In genomic region chr7:28733211-28733610, GRCm38 (mm10) we compare ENCODE assay signal across 9 mouse cellular contexts. TPM values are rescaled to one million over a fixed set of nuclear protein-coding genes. Genes with fewer than 3 reads are reported as not detected.
DNase-seq lines count a peak whose midpoint lies in the region; ATAC-seq and TF ChIP-seq lines count a peak whose summit lies in the region.
"Had no signal": no experiment of that assay in that cellular context is flagged by ENCODE, and none has a peak within 500 bp of the region (broad histone marks: within the 10 kb centered on the region; RNA-seq: fewer than 3 reads in every experiment).

No protein-coding gene starts in this region.

- TF ChIP-seq CTCF in kidney, adult 2 months (conservative IDR thresholded peaks at IDR 0.05; ENCODE audit: insufficient read depth, insufficient read length, low read depth, low read length): no peak

- peak overlapping the region; percentile 33 for H3K4me3 ChIP-seq in kidney, adult 2 months (ENCODE audit: insufficient read depth, low read depth, low read length)
- H3K4me3 ChIP-seq in embryonic facial prominence, embryonic 11.5 days (ENCODE audit: low read depth, low read length): peak overlapping the region; percentile 36
- peak overlapping the region; percentile 37; the same call in 1 of the 2 replicates for H3K4me3 ChIP-seq in intestine, embryonic 14.5 days (ENCODE audit: low read depth, low read length)
- peak overlapping the region; percentile 39 for H3K4me3 ChIP-seq in midbrain, embryonic 14.5 days (replicated peaks; ENCODE audit: low read depth, low read length)

- no peaks in the 10 kb centered on the region for H3K36me3 ChIP-seq in kidney, adult 2 months (ENCODE audit: control insufficient read depth, insufficient read depth, low read length)
- H3K36me3 ChIP-seq in embryonic facial prominence, embryonic 11.5 days (replicated peaks; ENCODE audit: control insufficient read depth, insufficient read depth, low read depth, low read length): no peaks in the 10 kb centered on the region; the same call in none of the 2 replicates
- peaks cover 5% of the 10 kb centered on the region; the same call in 1 of the 2 replicates for H3K36me3 ChIP-seq in intestine, embryonic 14.5 days (ENCODE audit: control insufficient read depth, insufficient read depth, low read length)
- 0 out of 2 replicates have a peak, but pooled peaks cover 5% of the 10 kb centered on the region for H3K36me3 ChIP-seq in midbrain, embryonic 14.5 days (ENCODE audit: control insufficient read depth, insufficient read depth, low read length)

- H3K9ac ChIP-seq in embryonic facial prominence, embryonic 11.5 days (replicated peaks; ENCODE audit: low read length): peak overlapping the region; percentile 44; the same call in 1 of the 2 replicates
- no peak overlapping the region for H3K9ac ChIP-seq in intestine, embryonic 14.5 days (ENCODE audit: low read length)
- no peak overlapping the region for H3K9ac ChIP-seq in midbrain, embryonic 14.5 days (replicated peaks; ENCODE audit: low read length)

- peaks cover 3% of the 10 kb centered on the region; the same call in 1 of the 2 replicates for H3K4me1 ChIP-seq in kidney, adult 2 months (ENCODE audit: control insufficient read depth, insufficient read depth, low read length)
- H3K4me1 ChIP-seq in embryonic facial prominence, embryonic 11.5 days (ENCODE audit: control insufficient read depth, insufficient read depth, low read length): no peaks in the 10 kb centered on the region; the same call in 1 of the 2 replicates
- H3K4me1 ChIP-seq in intestine, embryonic 14.5 days (replicated peaks; ENCODE audit: control insufficient read depth, insufficient read depth, low read length): no peaks in the 10 kb centered on the region
- H3K4me1 ChIP-seq in midbrain, embryonic 14.5 days (ENCODE audit: control insufficient read depth, insufficient read depth, low read length): peaks cover 6% of the 10 kb centered on the region; the same call in 1 of the 2 replicates

- ATAC-seq in embryonic facial prominence, embryonic 11.5 days (replicated peaks; ENCODE audit: insufficient number of reproducible peaks, low FRiP score, low TSS enrichment, low read depth): 0 out of 2 replicates have a peak, but pooled peaks have one; percentile 2
- ATAC-seq in intestine, embryonic 14.5 days (replicated peaks; ENCODE audit: low FRiP score, low TSS enrichment, low read depth): 0 out of 2 replicates have a peak, but pooled peaks have one; percentile 14
- no peak for ATAC-seq in midbrain, embryonic 14.5 days (ENCODE audit: low FRiP score, low TSS enrichment)

- no peaks in the 10 kb centered on the region for H3K27me3 ChIP-seq in kidney, adult 2 months (replicated peaks; ENCODE audit: control insufficient read depth, insufficient read depth, low read length)
- no peaks in the 10 kb centered on the region for H3K27me3 ChIP-seq in embryonic facial prominence, embryonic 11.5 days (ENCODE audit: control insufficient read depth, insufficient read depth, low read length)
- no peaks in the 10 kb centered on the region for H3K27me3 ChIP-seq in intestine, embryonic 14.5 days (replicated peaks; ENCODE audit: control insufficient read depth, insufficient read depth, low read length)
- 0 out of 2 replicates have a peak, but pooled peaks cover 6% of the 10 kb centered on the region for H3K27me3 ChIP-seq in midbrain, embryonic 14.5 days (ENCODE audit: control insufficient read depth, insufficient read depth, low read length)

- WGBS in kidney, adult 2 months: 17% methylated on average over 11 of the region's 11 CpGs
- WGBS in embryonic facial prominence, embryonic 11.5 days: 8% methylated on average over 11 of the region's 11 CpGs
- 13% methylated on average over 11 of the region's 11 CpGs for WGBS in intestine, embryonic 14.5 days
- WGBS in midbrain, embryonic 14.5 days: 5% methylated on average over 11 of the region's 11 CpGs

- peak overlapping the region; percentile 88 for H3K4me2 ChIP-seq in embryonic facial prominence, embryonic 11.5 days (ENCODE audit: low read depth, low read length)
- peak overlapping the region; percentile 70 for H3K4me2 ChIP-seq in intestine, embryonic 14.5 days (ENCODE audit: low read length)
- H3K4me2 ChIP-seq in midbrain, embryonic 14.5 days (ENCODE audit: low read length): peak overlapping the region; percentile 62

- H3K27ac ChIP-seq in kidney, adult 2 months (ENCODE audit: insufficient read depth, low read depth, low read length): no peak overlapping the region
- no peak overlapping the region for H3K27ac ChIP-seq in embryonic facial prominence, embryonic 11.5 days (replicated peaks; ENCODE audit: low read depth, low read length)
- no peak overlapping the region for H3K27ac ChIP-seq in intestine, embryonic 14.5 days (ENCODE audit: low read depth)
- H3K27ac ChIP-seq in midbrain, embryonic 14.5 days (replicated peaks; ENCODE audit: low read depth, low read length): no peak overlapping the region

- DNase-seq in kidney, adult 2 months: no peak
- DNase-seq in kidney, postnatal 10 days: no peak
- no peak for DNase-seq in embryonic facial prominence, embryonic 11.5 days (ENCODE audit: low spot score)
- no peak for DNase-seq in intestine, embryonic 14.5 days (ENCODE audit: low spot score)
- no peak for DNase-seq in midbrain, embryonic 14.5 days
- DNase-seq in cerebellum, adult 18-20 months: no peak
- DNase-seq in layer of hippocampus, adult 8-10 months (ENCODE audit: low spot score in 2 of 2): no peak
- no peak for DNase-seq in spleen, postnatal 10 days (ENCODE audit: low spot score in 2 of 2)

- no peaks in the 10 kb centered on the region for H3K9me3 ChIP-seq in embryonic facial prominence, embryonic 11.5 days (replicated peaks; ENCODE audit: control insufficient read depth, low read length)
- 0 out of 2 replicates have a peak, but pooled peaks cover under 1% of the 10 kb centered on the region for H3K9me3 ChIP-seq in intestine, embryonic 14.5 days (ENCODE audit: control insufficient read depth, low read length)
- H3K9me3 ChIP-seq in midbrain, embryonic 14.5 days (ENCODE audit: control insufficient read depth, low read length): 0 out of 2 replicates have a peak, but pooled peaks cover 3% of the 10 kb centered on the region

- TF ChIP-seq POLR2A in kidney, adult 2 months (IDR thresholded peaks at IDR 0.05; ENCODE audit: low read depth, low read length): no peak

RNA-seq across cellular contexts. Expression of gene Mrps12, which starts 8.4 kb away (rescaled TPM):
- 79.8 and 96.7 TPM in 2 replicates for polyA plus RNA-seq in kidney, adult 2 months (2012; rRNA removed)
- polyA plus RNA-seq in embryonic facial prominence, embryonic 11.5 days (2014; fragmentation: Nextera tagmentation; extraction: Ambion mirVana): 145 and 151 TPM in 2 replicates
- polyA plus RNA-seq in intestine, embryonic 14.5 days (2014; fragmentation: Nextera tagmentation; extraction: Ambion mirVana): 152 and 157 TPM in 2 replicates
- polyA plus RNA-seq in midbrain, embryonic 14.5 days (2014; fragmentation: Nextera tagmentation; extraction: Ambion mirVana): 108 and 128 TPM in 2 replicates
- 10 to 100 TPM; 51.7 to 65.6 (median 53.9) TPM for total RNA-seq in layer of hippocampus, adult 8-10 months (2022)

RNA-seq across cellular contexts. Expression of gene Sars2, which starts 8.6 kb away (rescaled TPM):
- polyA plus RNA-seq in kidney, adult 2 months (2012; rRNA removed): 19.4 and 22.9 TPM in 2 replicates
- 28.2 and 29.9 TPM in 2 replicates for polyA plus RNA-seq in embryonic facial prominence, embryonic 11.5 days (2014; fragmentation: Nextera tagmentation; extraction: Ambion mirVana)
- 27.1 and 30.2 TPM in 2 replicates for polyA plus RNA-seq in intestine, embryonic 14.5 days (2014; fragmentation: Nextera tagmentation; extraction: Ambion mirVana)
- 16.8 TPM in 2 replicates for polyA plus RNA-seq in midbrain, embryonic 14.5 days (2014; fragmentation: Nextera tagmentation; extraction: Ambion mirVana)
- 10 to 100 TPM; 11.2 to 13.9 (median 12.0) TPM for total RNA-seq in layer of hippocampus, adult 8-10 months (2022)

RNA-seq across cellular contexts. Expression of gene Fbxo17, which starts 16.6 kb away (rescaled TPM):
- 1.1 and 1.3 TPM in 2 replicates for polyA plus RNA-seq in kidney, adult 2 months (2012; rRNA removed)
- 11.6 and 13.0 TPM in 2 replicates for polyA plus RNA-seq in embryonic facial prominence, embryonic 11.5 days (2014; fragmentation: Nextera tagmentation; extraction: Ambion mirVana)
- 6.2 and 7.6 TPM in 2 replicates for polyA plus RNA-seq in intestine, embryonic 14.5 days (2014; fragmentation: Nextera tagmentation; extraction: Ambion mirVana)
- polyA plus RNA-seq in midbrain, embryonic 14.5 days (2014; fragmentation: Nextera tagmentation; extraction: Ambion mirVana): 1.6 and 2.9 TPM in 2 replicates
- 1 to 10 TPM in 3 of 4 experiments, under 1 TPM in 1; 0.74 to 2.0 (median 1.8) TPM for total RNA-seq in layer of hippocampus, adult 8-10 months (2022)
- total RNA-seq: MEL had no signal

RNA-seq across cellular contexts. Expression of gene Ccer2, which starts 22.8 kb away (rescaled TPM):
- polyA plus RNA-seq in kidney, adult 2 months (2012; rRNA removed): not detected in 2 replicates
- 1.5 and 2.0 TPM in 2 replicates for polyA plus RNA-seq in embryonic facial prominence, embryonic 11.5 days (2014; fragmentation: Nextera tagmentation; extraction: Ambion mirVana)
- polyA plus RNA-seq in intestine, embryonic 14.5 days (2014; fragmentation: Nextera tagmentation; extraction: Ambion mirVana): not detected in 2 replicates
- polyA plus RNA-seq in midbrain, embryonic 14.5 days (2014; fragmentation: Nextera tagmentation; extraction: Ambion mirVana): 0.22 TPM in 1 of 2 replicates, not detected in the other
- total RNA-seq in layer of hippocampus, adult 8-10 months (2022): 1 to 10 TPM in 2 of 4 experiments, under 1 TPM in 2; 0.32 to 1.4 (median 0.87) TPM
- total RNA-seq: MEL had no signal

RNA-seq across cellular contexts. Expression of gene Sirt2, which starts 33.3 kb away (rescaled TPM):
- 99.8 and 103 TPM in 2 replicates for polyA plus RNA-seq in kidney, adult 2 months (2012; rRNA removed)
- 65.6 and 67.2 TPM in 2 replicates for polyA plus RNA-seq in embryonic facial prominence, embryonic 11.5 days (2014; fragmentation: Nextera tagmentation; extraction: Ambion mirVana)
- polyA plus RNA-seq in intestine, embryonic 14.5 days (2014; fragmentation: Nextera tagmentation; extraction: Ambion mirVana): 56.8 and 60.1 TPM in 2 replicates
- polyA plus RNA-seq in midbrain, embryonic 14.5 days (2014; fragmentation: Nextera tagmentation; extraction: Ambion mirVana): 104 and 110 TPM in 2 replicates
- total RNA-seq in layer of hippocampus, adult 8-10 months (2022): 100 to 1,000 TPM; 129 to 157 (median 142) TPM
